Mouse (Mus musculus): ENCODE data around the gene Prkrip1.
"Not testable (repeated sequence)": the region's sequence is repeated elsewhere in the genome, so short reads cannot be mapped to it uniquely, and the experiment has no call there.

Gene Prkrip1

GRCm38 (mm10) chr5:136160084-136160483 lies 38.7 kb downstream of the Prkrip1 start:
- not testable (repeated sequence) for DNase-seq

DNA sequence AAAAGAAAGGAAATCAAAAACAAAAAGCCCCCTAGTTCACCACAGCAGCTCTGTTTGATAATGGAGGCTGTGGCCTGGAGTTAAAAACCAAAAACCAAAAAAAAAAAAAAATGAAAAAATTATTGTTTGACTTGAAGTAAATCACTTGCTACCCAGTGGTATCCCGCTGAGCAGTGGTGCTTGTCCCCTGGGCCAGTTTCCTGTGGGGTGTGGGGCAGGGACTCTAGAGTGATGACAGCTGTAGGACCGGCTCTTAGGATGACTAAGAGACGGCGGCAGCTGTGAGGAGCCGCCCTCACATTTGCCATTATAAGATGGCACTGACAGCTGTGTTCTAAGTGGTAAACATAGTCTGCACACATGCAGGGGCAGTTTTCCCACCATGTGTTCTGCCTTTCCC lies 43.4 kb downstream of the Prkrip1 start:
- DNase-seq = no peak

- no peak for DNase-seq
Observed at GRCm38 (mm10) chr5:136152365-136152764, 46.4 kb downstream of the Prkrip1 start.

GRCm38 (mm10) chr5:136149134-136149576 lies 49.6 kb downstream of the Prkrip1 start:
- DNase-seq = peak in 1 of 2 experiments; percentile 60

DNA sequence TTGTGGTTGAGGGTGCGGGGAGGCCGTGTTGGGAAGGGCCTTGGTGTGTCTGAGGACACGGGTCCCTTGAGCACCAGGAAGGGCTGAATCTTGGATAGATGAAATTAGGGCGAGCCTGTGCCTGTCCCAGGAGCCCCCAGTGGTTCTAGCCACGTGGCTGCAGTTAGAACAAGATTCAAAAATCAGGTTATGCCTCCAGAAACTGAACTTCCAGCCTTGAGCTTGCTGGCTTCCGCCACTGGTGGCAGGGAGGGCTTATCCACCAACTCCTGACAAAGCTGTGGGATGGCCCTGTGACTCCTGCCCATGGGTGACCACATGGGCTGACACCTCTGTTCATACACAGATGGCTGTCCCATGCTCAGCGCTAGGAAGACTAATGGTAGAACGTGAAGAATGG lies 51.1 kb downstream of the Prkrip1 start:
- no peak for DNase-seq

DNA sequence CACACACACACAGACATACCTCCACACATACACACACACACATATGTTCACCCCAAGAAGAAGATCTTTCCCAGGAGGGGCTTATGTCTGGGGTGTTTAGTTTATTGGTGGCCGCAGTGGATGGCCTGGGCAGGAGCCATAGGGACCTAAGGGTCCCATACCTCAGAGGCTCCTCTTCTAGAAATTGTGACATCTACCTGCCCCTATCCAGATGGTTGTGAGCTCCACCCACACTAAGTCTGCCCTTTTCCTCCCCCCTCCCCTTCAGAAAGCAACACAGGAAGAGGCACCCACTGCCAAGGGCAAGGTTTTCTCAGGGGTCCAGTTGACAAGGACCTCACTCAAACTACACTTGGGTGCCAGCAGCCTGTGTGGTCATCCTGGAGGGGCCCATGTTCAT lies 51.8 kb downstream of the Prkrip1 start:
- DNase-seq = peak; percentile 52 to 78

- DNase-seq = no peak
Observed at GRCm38 (mm10) chr5:136144606-136145430, 53.9 kb downstream of the Prkrip1 start.

DNA sequence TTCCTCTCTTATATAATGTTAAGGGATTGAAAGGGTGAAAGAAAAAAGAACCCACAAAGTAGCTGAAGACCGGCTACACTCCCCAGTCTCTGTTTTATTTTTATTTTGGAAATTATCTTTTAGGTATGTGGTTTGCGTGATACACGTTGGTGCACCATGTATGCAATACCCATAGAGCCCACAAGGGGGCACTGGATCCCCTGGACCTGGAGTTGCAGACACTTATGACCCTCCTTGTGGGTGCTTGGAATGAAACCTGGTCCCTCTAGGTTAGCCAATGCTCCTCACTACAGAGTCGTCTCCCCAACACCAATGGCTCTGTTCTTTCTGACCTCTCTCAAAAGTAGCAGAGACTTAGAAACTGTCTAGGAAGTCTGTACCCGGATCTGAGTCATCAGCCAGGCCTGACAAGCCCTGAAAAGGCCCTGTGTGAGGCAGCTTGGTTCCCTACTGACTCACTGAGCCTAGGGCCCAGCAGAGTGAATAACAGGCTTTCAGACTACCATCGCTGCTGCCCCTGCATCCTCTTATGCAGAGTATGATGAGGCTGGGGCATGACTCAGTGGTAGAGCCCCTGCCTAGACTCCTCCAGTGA lies 55.5 kb downstream of the Prkrip1 start:
- no peak for DNase-seq

- DNase-seq = no peak
Observed at GRCm38 (mm10) chr5:136142746-136143145, 56.0 kb downstream of the Prkrip1 start.

DNA sequence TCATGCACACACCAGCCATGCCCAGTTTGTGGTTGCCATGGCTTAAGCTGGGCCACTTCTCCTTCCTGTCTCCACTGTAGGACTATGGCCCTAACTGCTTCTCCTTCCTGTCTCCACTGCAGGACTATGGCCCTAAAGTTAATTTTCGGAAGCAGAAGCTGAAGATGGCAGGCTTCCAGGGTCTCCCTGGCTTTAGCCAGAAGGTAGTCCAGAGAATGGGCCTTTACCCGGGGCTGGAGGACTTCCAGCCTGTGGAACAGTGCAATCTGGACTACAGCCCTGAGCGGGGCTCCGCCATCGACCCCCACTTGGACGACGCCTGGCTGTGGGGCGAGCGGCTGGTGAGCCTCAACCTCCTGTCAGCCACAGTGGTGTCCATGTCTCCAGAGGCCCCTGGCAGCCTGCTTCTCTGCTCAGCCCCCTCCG lies 58.7 kb downstream of the Prkrip1 start:
- DNase-seq = no peak

DNA sequence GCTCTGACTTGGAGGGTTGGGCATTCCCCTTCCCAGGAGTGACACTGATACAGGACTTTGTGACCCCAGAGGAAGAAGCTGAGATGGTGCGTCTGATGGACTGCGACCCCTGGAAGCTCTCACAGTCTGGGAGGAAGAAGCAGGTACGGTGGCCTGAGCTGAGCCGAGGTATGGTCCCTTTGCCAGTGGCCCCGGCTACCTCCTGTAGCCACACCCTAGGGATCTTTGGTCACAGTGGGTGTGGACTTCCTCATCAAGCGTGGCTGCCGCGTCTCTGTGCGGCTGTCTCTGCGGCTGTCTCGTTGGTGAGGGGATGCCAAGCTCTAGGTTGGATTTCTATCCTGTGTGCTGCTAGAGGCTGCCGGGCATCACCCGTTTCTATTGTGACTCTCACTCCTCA lies 59.4 kb downstream of the Prkrip1 start:
- no peak for DNase-seq

- peak in 1 of 2 experiments; percentile 45 for DNase-seq
Observed at GRCm38 (mm10) chr5:136137658-136138274, 61.0 kb downstream of the Prkrip1 start.

DNA sequence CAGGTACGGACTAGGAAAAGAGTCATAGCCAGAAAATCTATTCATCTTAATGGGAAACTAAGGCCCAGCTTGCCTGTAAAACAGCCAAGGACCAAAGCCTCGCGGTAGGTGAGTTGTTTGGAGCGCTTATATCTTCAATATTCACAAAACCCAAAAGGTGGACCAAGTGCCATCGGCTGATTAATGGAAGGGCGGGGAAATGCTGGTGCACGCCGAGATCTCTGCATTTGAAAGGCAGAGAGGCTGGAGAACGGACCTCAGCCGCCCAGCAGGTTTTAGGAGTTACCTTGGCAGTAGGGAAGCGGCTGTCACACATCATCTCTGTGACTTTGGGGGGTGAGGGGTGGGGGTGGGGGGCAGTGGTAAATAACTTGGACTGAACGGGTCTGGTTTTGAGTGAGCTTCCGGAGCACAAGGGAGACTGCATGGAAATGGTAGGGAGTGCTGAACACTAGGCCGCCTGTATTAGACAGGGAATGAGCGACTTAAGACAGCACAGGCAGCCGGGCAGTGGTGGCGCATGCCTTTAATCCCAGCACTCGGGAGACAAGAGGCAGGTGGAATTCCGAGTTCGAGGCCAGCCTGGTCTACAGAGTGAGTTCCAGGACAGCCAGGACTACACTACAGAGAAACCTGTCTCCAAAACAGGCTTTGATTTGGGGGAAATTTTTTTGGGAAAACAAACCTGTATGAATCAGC lies 62.3 kb downstream of the Prkrip1 start:
- no peak for DNase-seq

DNA sequence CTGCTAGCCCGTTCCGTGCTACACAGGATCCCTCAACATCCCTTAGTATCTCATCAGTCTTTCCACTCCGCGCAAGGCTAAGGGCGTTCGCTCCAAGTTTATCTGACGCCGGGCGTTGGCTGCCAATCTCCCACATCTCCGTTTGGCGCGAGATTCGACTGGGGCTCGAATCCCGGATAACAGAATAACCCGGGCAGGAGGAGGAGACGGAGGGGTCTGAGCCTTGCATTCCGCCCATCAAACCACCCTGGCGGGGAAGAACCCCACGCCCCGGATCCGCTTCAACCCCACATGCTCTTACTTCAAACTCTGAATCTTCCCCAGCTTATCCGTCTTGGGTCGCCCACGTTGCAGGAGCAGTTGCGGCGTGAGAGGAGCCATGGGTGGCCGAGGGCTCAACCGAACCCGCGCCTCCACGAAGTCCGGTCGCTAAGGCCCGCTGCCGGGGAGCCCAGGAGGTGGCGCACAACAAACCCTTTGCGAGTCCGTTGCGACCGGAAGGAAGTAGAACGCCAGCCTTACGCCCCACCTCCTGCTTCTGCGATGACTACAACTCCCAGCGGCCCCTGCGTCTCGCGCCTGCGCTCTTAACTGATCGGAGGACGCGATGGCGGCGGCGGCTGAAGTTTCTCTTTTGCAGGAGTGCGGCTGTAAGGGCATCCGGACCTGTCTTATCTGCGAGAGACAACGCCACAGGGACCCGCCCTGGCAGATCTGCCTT lies 63.0 kb downstream of the Prkrip1 start, which contains the start of the genes Lrwd1 and Alkbh4:
Gene Lrwd1 (minus strand): TSS at position 504 of the 721 bp plus-strand sequence.
Gene Alkbh4 (plus strand): TSS at position 576 of the 721 bp plus-strand sequence.
- DNase-seq = peak; percentile 96 to 97

Data from thymus, adult 18-20 months (tissue).